Mouse (Mus musculus) left cerebral cortex, postnatal 25 days (tissue): Measurements from ENCODE around the gene 3425401B19Rik. TPM values are rescaled to one million over a fixed set of nuclear protein-coding genes. Genes with fewer than 3 reads are reported as not detected.

Experiments
- DNase-seq, 2 experiments: peaks; one replicate each; pipeline ENCODE4 v3.0.0; 2022; ENCODE audit warnings: low spot score in 2 of 2, mixed read lengths in 1 of 2
- intact Hi-C: fragments of 180-260 bp; cut with DNase I; formaldehyde crosslinking; loops from one replicate; pipeline ENCODE4 v1.15.1; 2025
- total RNA-seq, 2 experiments: library from RNA; stranded (reverse); gene quantifications; 2 replicates each; pipeline ENCODE4 v1.2.3; 2021

The 3425401B19Rik gene
- total RNA-seq, 2 experiments from 2014 or later = 0.21 to 0.25 TPM

GRCm38 (mm10) chr14:32678565-32678964, 6.5 kb downstream of the 3425401B19Rik start:
- DNase-seq = no peak
- intact Hi-C loops = no loop called here

- intact Hi-C loops = no loop called here
- peak in 1 of 2 experiments; percentile 25 for DNase-seq
Observed at GRCm38 (mm10) chr14:32673178-32673577, 11.9 kb downstream of the 3425401B19Rik start.

GRCm38 (mm10) chr14:32663099-32663498, 22.0 kb downstream of the 3425401B19Rik start:
- DNase-seq = no peak
- intact Hi-C loops = no loop called here

GRCm38 (mm10) chr14:32659781-32660180, 25.3 kb downstream of the 3425401B19Rik start:
- intact Hi-C loops = no loop called here
- no peak for DNase-seq

GRCm38 (mm10) chr14:32638485-32638884, 46.6 kb downstream of the 3425401B19Rik start:
- intact Hi-C loops = no loop called here
- no peak for DNase-seq

GRCm38 (mm10) chr14:32634015-32634682, 50.9 kb downstream of the 3425401B19Rik start:
- intact Hi-C loops = no loop called here
- DNase-seq = no peak

GRCm38 (mm10) chr14:32632908-32633600, 52.0 kb downstream of the 3425401B19Rik start:
- intact Hi-C loops = no loop called here
- no peak for DNase-seq

GRCm38 (mm10) chr14:32628584-32628983, 56.5 kb downstream of the 3425401B19Rik start:
- no peak for DNase-seq
- intact Hi-C loops = no loop called here

- intact Hi-C loops = no loop called here
- DNase-seq = no peak
Observed at GRCm38 (mm10) chr14:32627271-32627670, 57.8 kb downstream of the 3425401B19Rik start.

GRCm38 (mm10) chr14:32624811-32625210, 60.3 kb downstream of the 3425401B19Rik start:
- intact Hi-C loops = no loop called here

GRCm38 (mm10) chr14:32624245-32624644, 60.8 kb downstream of the 3425401B19Rik start:
- intact Hi-C loops = no loop called here
- DNase-seq = no peak

More at GRCm38 (mm10) chr14:32624811-32625210, 60.3 kb downstream of the 3425401B19Rik start:
- no peak for DNase-seq

GRCm38 (mm10) chr14:32617253-32617652, 67.8 kb downstream of the 3425401B19Rik start:
- intact Hi-C loops = no loop called here
- DNase-seq = no peak

GRCm38 (mm10) chr14:32609392-32609791, 75.7 kb downstream of the 3425401B19Rik start:
- intact Hi-C loops = no loop called here
- peak; percentile 46 for DNase-seq

Other genes with a start within 250 kb of the 3425401B19Rik start
- 1 to 10 TPM in 1 of 2 experiments, under 1 TPM in 1; 0.57 to 2.7 TPM for gene Slc18a3, start 220.4 kb downstream of the 3425401B19Rik start, total RNA-seq
- 1 to 10 TPM in 1 of 2 experiments, under 1 TPM in 1; 0.76 to 3.1 TPM for gene Chat, start 219.3 kb downstream of the 3425401B19Rik start, total RNA-seq
- 10 to 100 TPM; 20.1 to 23.4 TPM for gene Ercc6, start 171.8 kb downstream of the 3425401B19Rik start, total RNA-seq
- not detected for gene Prrxl1, start 85.9 kb downstream of the 3425401B19Rik start, total RNA-seq
- gene Tmem273, start 100.7 kb upstream of the 3425401B19Rik start, total RNA-seq = 1 to 10 TPM; 1.0 to 1.9 TPM
- not detected for gene Fam170b, start 148.7 kb upstream of the 3425401B19Rik start, total RNA-seq
- 1 to 10 TPM; 3.3 to 4.7 TPM for gene Vstm4, start 171.5 kb upstream of the 3425401B19Rik start, total RNA-seq